Mouse (Mus musculus) frontal cortex, postnatal 14 days (tissue): ENCODE results near the gene Mul1.

ENCODE experiments used
- DNase-seq, 2 experiments: peaks; one replicate each; pipeline ENCODE4 v3.0.0; 2022; ENCODE audit warnings: low spot score in 2 of 2

Gene Mul1

GRCm38 (mm10) chr4:138440062-138440461 lies 5.6 kb downstream of the Mul1 start:
- no peak for DNase-seq

- no peak for DNase-seq
Measured at GRCm38 (mm10) chr4:138444941-138445340, 10.5 kb downstream of the Mul1 start.

- no peak for DNase-seq
Measured at GRCm38 (mm10) chr4:138446981-138447380, 12.5 kb downstream of the Mul1 start.

GRCm38 (mm10) chr4:138447387-138447786 lies 12.9 kb downstream of the Mul1 start:
- DNase-seq = peak; percentile 92 to 96

GRCm38 (mm10) chr4:138447827-138448602 lies 13.5 kb downstream of the Mul1 start:
- DNase-seq = no peak

- DNase-seq = no peak
Measured at GRCm38 (mm10) chr4:138448872-138449615, 14.6 kb downstream of the Mul1 start.

GRCm38 (mm10) chr4:138449636-138450314 lies 15.3 kb downstream of the Mul1 start:
- no peak for DNase-seq

- DNase-seq = no peak
Measured at GRCm38 (mm10) chr4:138452306-138453096, 18.0 kb downstream of the Mul1 start.

- no peak for DNase-seq
Measured at GRCm38 (mm10) chr4:138453097-138453752, 18.8 kb downstream of the Mul1 start.

- peak; percentile 69 to 77 for DNase-seq
Measured at GRCm38 (mm10) chr4:138453753-138454570, 19.5 kb downstream of the Mul1 start, which contains the start of gene Camk2n1. Gene Camk2n1, plus strand, starts transcription at chr4:138454314.

- DNase-seq = peak; percentile 54 to 64
Measured at GRCm38 (mm10) chr4:138454571-138455140, 20.2 kb downstream of the Mul1 start.

GRCm38 (mm10) chr4:138455141-138455955 lies 20.9 kb downstream of the Mul1 start:
- peak in 1 of 2 experiments; percentile 41 for DNase-seq

- DNase-seq = no peak
Measured at GRCm38 (mm10) chr4:138455956-138456341, 21.5 kb downstream of the Mul1 start.

GRCm38 (mm10) chr4:138456536-138456935 lies 22.1 kb downstream of the Mul1 start:
- no peak for DNase-seq

GRCm38 (mm10) chr4:138457091-138457490 lies 22.6 kb downstream of the Mul1 start:
- DNase-seq = no peak

- DNase-seq = no peak
Measured at GRCm38 (mm10) chr4:138458171-138458570, 23.7 kb downstream of the Mul1 start.

- DNase-seq = no peak
Measured at GRCm38 (mm10) chr4:138458735-138459440, 24.4 kb downstream of the Mul1 start.

- DNase-seq = no peak
Measured at GRCm38 (mm10) chr4:138459775-138460174, 25.3 kb downstream of the Mul1 start.
